Mouse (Mus musculus) cerebellum, adult 2 months (tissue): ENCODE measurements at regions not wholly inside any gene's neighbourhood (a gene's known extent, or its start where the extent isn't known, plus 50 kb on each side); places are given as distances from the start of the nearest gene placed in this dataset.

Experiments used
- CTCF ChIP-seq: fragments of 200-500 bp; IDR thresholded peaks from 2 replicates; pipeline ENCODE4 v1.5.1; 2011; ENCODE audit warnings: low read depth, mild to moderate bottlenecking, control low read depth, low read length, moderate library complexity, borderline replicate concordance; ENCODE audit not compliant: insufficient read depth
- POLR2A ChIP-seq: fragments of 200-500 bp; IDR thresholded peaks from 2 replicates; pipeline ENCODE4 v1.6.1; 2011; ENCODE audit warnings: low read length, control low read depth, borderline replicate concordance; ENCODE audit not compliant: insufficient read depth

- TF ChIP-seq CTCF, result no peak
- no peak for TF ChIP-seq POLR2A
Measured at GRCm38 (mm10) chr14:26357996-26358395, 100.2 kb downstream of the Duxbl3 start.
